Mouse (Mus musculus) granulocyte monocyte progenitor cell, adult 5-6 weeks (primary cell): ENCODE measurements around the gene S100a6. TPM values are rescaled to one million over a fixed set of nuclear protein-coding genes. Genes with fewer than 3 reads are reported as not detected.

Source experiments
- ATAC-seq: replicated peaks from 2 replicates; pipeline ENCODE4 v1.8.0; 2016; ENCODE audit warnings: mild to moderate bottlenecking, moderate TSS enrichment, inconsistent platforms; ENCODE audit not compliant: poor library complexity, severe bottlenecking
- total RNA-seq, 2 experiments: library from RNA; stranded (forward) in 1 of 2; stranded (reverse) in 1 of 2; fragments of 200-712, 200-1000 nt in 1 of 2; fragments of >200 nt in 1 of 2; fragmentation: Nextera tagmentation in 1 of 2; gene quantifications; 2 replicates each; pipeline ENCODE4 v1.2.3; 2014 to 2017

S100a6 gene
- total RNA-seq, 2 experiments from 2014 or later = 13.0 to 13.4 TPM

- ATAC-seq = no peak
Observed at GRCm38 (mm10) chr3:90623435-90624071, 10.9 kb downstream of the S100a6 start.

GRCm38 (mm10) chr3:90625496-90625895, 12.8 kb downstream of the S100a6 start:
- no peak for ATAC-seq

- ATAC-seq = no peak
Observed at GRCm38 (mm10) chr3:90626266-90627021, 13.8 kb downstream of the S100a6 start.

GRCm38 (mm10) chr3:90627366-90627765, 14.7 kb downstream of the S100a6 start:
- ATAC-seq = peak; percentile 57

GRCm38 (mm10) chr3:90627807-90628206, 15.1 kb downstream of the S100a6 start:
- ATAC-seq = peak; percentile 26; the same call in 1 of the 2 replicates

GRCm38 (mm10) chr3:90629298-90629697, 16.6 kb downstream of the S100a6 start:
- no peak for ATAC-seq

- ATAC-seq = peak; percentile 75
Observed at GRCm38 (mm10) chr3:90631984-90632383, 19.3 kb downstream of the S100a6 start.

GRCm38 (mm10) chr3:90638511-90639275, 26.0 kb downstream of the S100a6 start:
- ATAC-seq = no peak

- ATAC-seq = peak; percentile 87
Observed at GRCm38 (mm10) chr3:90639511-90640154, 27.0 kb downstream of the S100a6 start.

GRCm38 (mm10) chr3:90640981-90641380, 28.3 kb downstream of the S100a6 start:
- ATAC-seq = no peak

GRCm38 (mm10) chr3:90644220-90644619, 31.5 kb downstream of the S100a6 start:
- peak; percentile 65 for ATAC-seq

GRCm38 (mm10) chr3:90647291-90647690, 34.6 kb downstream of the S100a6 start:
- ATAC-seq = peak; percentile 35; the same call in 1 of the 2 replicates

- ATAC-seq = no peak
Observed at GRCm38 (mm10) chr3:90648981-90649380, 36.3 kb downstream of the S100a6 start.

GRCm38 (mm10) chr3:90649832-90650231, 37.1 kb downstream of the S100a6 start:
- no peak for ATAC-seq

- peak; percentile 70 for ATAC-seq
Observed at GRCm38 (mm10) chr3:90652878-90653508, 40.3 kb downstream of the S100a6 start.

GRCm38 (mm10) chr3:90653717-90654116, 41.0 kb downstream of the S100a6 start, which contains the start of gene S100a7a:
Gene S100a7a (plus strand): TSS chr3:90654017.
- ATAC-seq = no peak

- peak; percentile 47 for ATAC-seq
Observed at GRCm38 (mm10) chr3:90657405-90657804, 44.7 kb downstream of the S100a6 start.

- ATAC-seq = peak; percentile 83
Observed at GRCm38 (mm10) chr3:90659364-90660044, 46.8 kb downstream of the S100a6 start.

- ATAC-seq = no peak
Observed at GRCm38 (mm10) chr3:90664219-90664618, 51.5 kb downstream of the S100a6 start.
